Mouse (Mus musculus) CH12.LX (cell line): ENCODE measurements around the gene Msh5.

ENCODE experiments used
- CTCF ChIP-seq, 2 experiments: IDR thresholded peaks in 1 of 2; conservative IDR thresholded peaks in 1 of 2; 2 replicates each; pipeline ENCODE4 v1.5.1; 2011 to 2012; ENCODE audit warnings: low read depth in 2 of 2, low read length in 2 of 2, improper control_type of control experiment in 1 of 2, inconsistent platforms in 1 of 2, mild to moderate bottlenecking in 1 of 2, moderate library complexity in 1 of 2
- ELF1 ChIP-seq: IDR thresholded peaks from 2 replicates; pipeline ENCODE4 v1.6.1; 2014; ENCODE audit warnings: low read depth, mild to moderate bottlenecking, inconsistent platforms, low read length, improper control_type of control experiment
- MEF2A ChIP-seq: IDR thresholded peaks from 2 replicates; pipeline ENCODE4 v1.6.1; 2014; ENCODE audit warnings: low read depth, mild to moderate bottlenecking, inconsistent platforms, low read length, improper control_type of control experiment, borderline replicate concordance
- NELFE ChIP-seq: IDR thresholded peaks from 2 replicates; pipeline ENCODE4 v1.6.1; 2011; ENCODE audit warnings: low read depth, low read length, improper control_type of control experiment

DNA sequence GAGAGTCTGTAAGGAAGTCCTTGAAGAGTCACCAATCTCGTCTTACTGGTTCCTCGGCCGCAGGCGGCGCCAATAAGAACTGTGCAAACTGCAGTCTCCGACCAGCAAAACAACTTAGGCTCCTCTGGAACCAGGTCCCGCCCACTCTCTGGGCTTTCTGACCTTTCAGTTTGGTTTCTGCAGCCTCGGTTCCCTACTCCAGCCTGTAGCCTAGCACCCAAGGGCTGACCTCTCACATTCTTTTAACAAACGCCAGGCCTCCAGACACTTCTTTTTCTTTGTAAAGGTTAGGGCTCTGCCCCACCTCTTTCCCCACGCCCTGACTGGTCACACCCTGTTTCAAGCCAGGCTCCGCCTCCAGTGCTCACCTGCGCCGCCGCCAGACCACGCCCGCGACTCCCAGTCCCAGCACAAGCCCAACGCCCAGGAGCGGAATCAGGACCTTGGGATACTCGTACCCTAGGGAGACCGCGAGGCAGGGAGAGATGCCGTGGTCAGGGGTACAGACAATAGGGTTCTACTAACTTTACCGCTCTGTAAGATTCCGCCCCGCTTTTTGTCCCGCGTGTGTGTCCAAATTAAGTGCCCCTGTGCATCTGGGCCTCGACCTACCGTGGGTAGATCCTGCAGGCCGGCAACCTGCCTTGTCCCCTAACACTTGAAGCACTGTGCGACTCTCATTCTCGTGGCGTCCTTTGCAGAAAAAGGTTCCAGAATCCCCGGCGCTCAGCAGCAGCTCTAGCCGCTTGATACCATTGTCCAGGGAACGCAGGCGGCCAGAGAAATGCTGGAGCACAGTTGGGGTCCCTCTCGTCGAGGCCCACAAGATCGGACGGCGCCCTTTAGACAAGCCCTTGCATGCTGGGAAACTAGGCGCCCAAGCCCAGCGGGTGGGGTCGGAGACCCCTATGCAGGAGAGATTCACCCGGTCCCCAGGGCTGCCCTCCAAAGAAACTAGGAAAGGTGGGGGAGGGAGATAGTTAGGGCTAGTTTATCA lies 18.7 kb upstream of the Msh5 start, which contains the start of gene Ly6g6c:
- TF ChIP-seq MEF2A (no peak), ELF1 (no peak), NELFE (no peak), CTCF (conservative IDR thresholded peaks at IDR 0.05 in 1 of 2, IDR thresholded peaks at IDR 0.05 in 1 of 2; ENCODE audit: low read depth in 2 of 2, low read length in 2 of 2) (no peak)
